Mouse (Mus musculus) bone marrow, adult 2 months (tissue): Measurements from ENCODE around the gene Cnst. TPM values are rescaled to one million over a fixed set of nuclear protein-coding genes. Genes with fewer than 3 reads are reported as not detected.

Source experiments
- H3K27ac ChIP-seq: fragments of 200-500 bp; 2 replicates; pipeline ENCODE4 v1.5.1; 2012; ENCODE audit warnings: low read depth, mild to moderate bottlenecking, control low read depth, inconsistent platforms, low read length; ENCODE audit not compliant: control insufficient read depth, poor library complexity, insufficient read depth
- H3K4me1 ChIP-seq: fragments of 200-500 bp; 2 replicates; pipeline ENCODE4 v1.6.1; 2011; ENCODE audit warnings: low read length; ENCODE audit not compliant: control insufficient read depth, insufficient read depth
- H3K4me3 ChIP-seq: fragments of 200-500 bp; replicated peaks from 2 replicates; pipeline ENCODE3; 2011; ENCODE audit warnings: mild to moderate bottlenecking, low read depth, low read length, control low read depth; ENCODE audit not compliant: control insufficient read depth
- CTCF ChIP-seq: fragments of 200-500 bp; IDR thresholded peaks from 2 replicates; pipeline ENCODE4 v1.5.1; 2011; ENCODE audit warnings: low read length, control low read depth; ENCODE audit not compliant: control insufficient read depth, insufficient read depth
- POLR2A ChIP-seq: fragments of 200-500 bp; IDR thresholded peaks from 2 replicates; pipeline ENCODE4 v1.6.1; 2011; ENCODE audit warnings: low read depth, mild to moderate bottlenecking, control low read depth, low read length, borderline replicate concordance; ENCODE audit not compliant: control insufficient read depth
- WGBS: fragments of 180-500 bp; shearing (Covaris S2); methylation state at CpG from one replicate; pipeline ENCODE4 v1.1.7; 2018; 5-methylcytosine and 5-hydroxymethylcytosine counted together
- polyA plus RNA-seq: library from polyadenylated mRNA; stranded (reverse); fragments of >200 nt; gene quantifications from 2 replicates; pipeline ENCODE4 v1.2.4, GENCODE M21; 2011; ENCODE audit warnings: low replicate concordance; ENCODE audit not compliant: missing spikeins, insufficient read depth, insufficient read length

The Cnst gene
- polyA plus RNA-seq, 1 experiment = 25.1 TPM

- no peak overlapping the region for H3K27ac ChIP-seq
- H3K4me1 ChIP-seq = no peaks in the 10 kb centered on the region; the same call in 1 of the 2 replicates
- 54% methylated on average over 3 of the region's 3 CpGs for WGBS
- TF ChIP-seq CTCF (no peak), POLR2A (no peak)
- H3K4me3 ChIP-seq = no peak overlapping the region
Measured at GRCm38 (mm10) chr1:179649324-179649723, 103.2 kb downstream of the Cnst start.

DNA sequence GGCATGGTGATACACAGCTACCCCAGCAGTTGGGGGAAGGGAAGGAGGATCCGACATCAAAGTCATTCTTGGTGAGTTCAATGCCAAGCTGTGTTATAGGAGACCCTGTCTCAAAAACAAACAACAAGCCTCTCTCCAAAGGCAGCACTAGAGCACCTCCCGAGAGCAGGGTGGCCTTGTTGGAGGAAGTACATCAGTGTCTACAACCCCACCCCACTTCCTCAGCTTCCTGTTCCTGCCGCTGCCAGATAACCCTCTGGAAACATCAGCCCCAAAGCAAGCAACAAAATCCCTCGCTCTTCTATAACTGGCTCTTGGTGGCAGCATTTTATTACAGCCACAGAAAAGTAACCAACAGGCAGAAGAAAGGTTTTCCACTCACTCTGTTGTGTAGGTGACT lies 104.1 kb downstream of the Cnst start:
- WGBS = 26% methylated on average over 4 of the region's 4 CpGs
- H3K27ac ChIP-seq = no peak overlapping the region
- no peak overlapping the region for H3K4me3 ChIP-seq
- H3K4me1 ChIP-seq = no peaks in the 10 kb centered on the region; the same call in 1 of the 2 replicates
- TF ChIP-seq POLR2A (no peak), CTCF (no peak)

DNA sequence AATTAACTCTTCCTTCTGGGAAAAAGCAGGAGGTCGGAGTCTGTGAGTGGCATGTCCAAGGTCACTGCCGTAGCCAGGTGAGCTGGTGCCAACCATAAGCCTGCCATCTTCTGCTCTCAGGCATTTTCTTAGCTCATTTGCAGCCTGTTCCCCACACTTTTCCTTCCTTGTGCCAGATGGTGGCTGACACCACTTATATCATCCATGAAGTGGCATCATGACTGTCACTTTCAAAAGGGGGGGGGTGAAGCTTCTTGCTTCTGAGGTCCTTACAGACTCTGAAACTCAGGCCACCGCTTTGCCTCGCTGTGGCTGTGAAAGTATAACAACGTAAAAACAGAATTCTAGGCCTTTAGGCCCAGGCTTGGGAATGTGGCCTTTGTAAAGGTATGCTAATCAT lies 105.1 kb downstream of the Cnst start:
- Histone ChIP-seq H3K27ac (no peak overlapping the region), H3K4me3 (no peak overlapping the region), H3K4me1 (no peaks in the 10 kb centered on the region; the same call in 1 of the 2 replicates)
- TF ChIP-seq POLR2A (no peak), CTCF (no peak)
- 88% methylated on average over 5 of the region's 5 CpGs for WGBS

GRCm38 (mm10) chr1:179663065-179663464 lies 116.9 kb downstream of the Cnst start:
- no peak overlapping the region for H3K4me3 ChIP-seq
- no peaks in the 10 kb centered on the region for H3K4me1 ChIP-seq
- H3K27ac ChIP-seq = no peak overlapping the region
- 84% methylated on average over 5 of the region's 5 CpGs for WGBS
- TF ChIP-seq POLR2A = no peak
- TF ChIP-seq CTCF = no peak

GRCm38 (mm10) chr1:179664309-179664930 lies 118.2 kb downstream of the Cnst start:
- TF ChIP-seq POLR2A = no peak
- TF ChIP-seq CTCF = no peak
- Histone ChIP-seq H3K4me3 (no peak overlapping the region), H3K4me1 (no peaks in the 10 kb centered on the region; the same call in 1 of the 2 replicates), H3K27ac (no peak overlapping the region)
- WGBS = 81% methylated on average over 4 of the region's 4 CpGs

- no peak overlapping the region for H3K27ac ChIP-seq
- 86% methylated on average over 2 of the region's 2 CpGs for WGBS
- no peak overlapping the region for H3K4me3 ChIP-seq
- no peaks in the 10 kb centered on the region; the same call in 1 of the 2 replicates for H3K4me1 ChIP-seq
- no peak for TF ChIP-seq POLR2A
- no peak for TF ChIP-seq CTCF
Measured at GRCm38 (mm10) chr1:179666971-179667370, 120.8 kb downstream of the Cnst start.

- Histone ChIP-seq H3K4me1 (no peaks in the 10 kb centered on the region; the same call in 1 of the 2 replicates), H3K4me3 (no peak overlapping the region), H3K27ac (no peak overlapping the region)
- TF ChIP-seq CTCF = no peak
- no peak for TF ChIP-seq POLR2A
- 48% methylated on average over 7 of the region's 7 CpGs for WGBS
Measured at GRCm38 (mm10) chr1:179667450-179667849, 121.3 kb downstream of the Cnst start.

DNA sequence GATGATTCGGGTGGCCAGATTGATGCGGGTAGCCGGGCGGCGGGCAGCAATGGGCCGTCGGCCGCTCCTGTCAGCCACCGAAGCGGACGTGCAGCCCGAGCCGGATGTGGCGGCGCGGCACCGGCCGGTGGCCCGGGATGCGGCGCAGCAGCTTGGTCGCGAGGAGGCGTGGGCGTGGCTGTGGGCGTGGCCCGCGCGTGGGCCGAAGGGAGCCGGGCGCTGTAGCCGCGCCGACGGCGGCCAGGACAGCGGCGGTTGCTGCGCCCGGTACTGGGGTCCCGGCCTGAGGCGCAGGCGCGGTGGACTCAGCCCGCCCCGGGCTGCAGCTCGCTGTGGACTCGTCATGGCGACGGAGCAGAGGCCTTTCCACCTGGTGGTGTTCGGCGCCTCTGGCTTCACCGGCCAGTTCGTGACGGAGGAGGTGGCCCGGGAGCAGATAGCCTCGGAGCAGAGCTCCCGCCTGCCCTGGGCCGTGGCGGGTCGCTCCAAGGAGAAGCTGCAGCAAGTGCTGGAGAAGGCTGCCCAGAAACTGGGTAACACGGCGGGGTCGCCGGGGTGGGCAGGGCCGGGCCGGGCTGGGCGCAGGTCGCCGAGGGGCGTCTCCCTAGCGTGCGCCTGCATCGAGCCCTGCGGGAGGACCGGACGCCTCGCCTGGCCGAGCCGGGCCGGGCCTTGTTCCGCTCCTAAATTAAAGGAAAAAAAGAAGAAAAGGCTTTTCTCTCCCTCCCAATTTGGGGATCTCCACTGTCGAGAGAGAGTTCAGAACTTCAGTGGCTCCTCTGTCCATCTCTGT lies 122.0 kb downstream of the Cnst start, which contains the start of gene Sccpdh:
Gene Sccpdh, plus strand, starts transcription at position 198 of the 793 bp plus-strand sequence.
- TF ChIP-seq POLR2A (no peak; the same call in 1 of the 2 replicates), CTCF (no peak)
- Histone ChIP-seq H3K27ac (peak within 1 kb of the TSS; percentile 21; the same call in 1 of the 2 replicates), H3K4me1 (no peaks in the 10 kb centered on the region; the same call in 1 of the 2 replicates), H3K4me3 (peak within 1 kb of the TSS; percentile 82)
- under 1% methylated on average over 81 of the region's 84 CpGs for WGBS
